Mouse (Mus musculus) testis, postnatal 14 days (tissue): Measurements from ENCODE around the gene C8a.
A peak's percentile ranks its signal among the peaks of the same experiment; 100 is the strongest.

Source experiments
- DNase-seq: peaks from one replicate; pipeline ENCODE4 v3.0.0; 2021; ENCODE audit warnings: low spot score

The C8a gene

GRCm38 (mm10) chr4:104838342-104838741, 37.9 kb downstream of the C8a start:
- DNase-seq, result no peak

- DNase-seq, result no peak
Observed at GRCm38 (mm10) chr4:104835096-104835495, 41.1 kb downstream of the C8a start.

- no peak for DNase-seq
Observed at GRCm38 (mm10) chr4:104828939-104829338, 47.3 kb downstream of the C8a start.

GRCm38 (mm10) chr4:104824381-104825077, 51.7 kb downstream of the C8a start:
- no peak for DNase-seq

GRCm38 (mm10) chr4:104823597-104824101, 52.5 kb downstream of the C8a start:
- no peak for DNase-seq

- DNase-seq, result no peak
Observed at GRCm38 (mm10) chr4:104819891-104820290, 56.3 kb downstream of the C8a start.

GRCm38 (mm10) chr4:104818986-104819385, 57.2 kb downstream of the C8a start:
- DNase-seq, result no peak

GRCm38 (mm10) chr4:104817509-104817908, 58.7 kb downstream of the C8a start:
- DNase-seq, result no peak

- no peak for DNase-seq
Observed at GRCm38 (mm10) chr4:104816519-104817232, 59.5 kb downstream of the C8a start.

GRCm38 (mm10) chr4:104813617-104814016, 62.6 kb downstream of the C8a start:
- no peak for DNase-seq

GRCm38 (mm10) chr4:104810710-104811286, 65.4 kb downstream of the C8a start:
- DNase-seq, result no peak

- no peak for DNase-seq
Observed at GRCm38 (mm10) chr4:104805414-104806257, 70.6 kb downstream of the C8a start.

GRCm38 (mm10) chr4:104804100-104804499, 72.1 kb downstream of the C8a start:
- DNase-seq, result no peak

GRCm38 (mm10) chr4:104801625-104802024, 74.6 kb downstream of the C8a start:
- DNase-seq, result no peak

- peak; percentile 29 for DNase-seq
Observed at GRCm38 (mm10) chr4:104798951-104799350, 77.2 kb downstream of the C8a start.

- DNase-seq, result no peak
Observed at GRCm38 (mm10) chr4:104792111-104792510, 84.1 kb downstream of the C8a start.

GRCm38 (mm10) chr4:104782346-104782745, 93.9 kb downstream of the C8a start:
- DNase-seq, result no peak

GRCm38 (mm10) chr4:104781441-104781840, 94.8 kb downstream of the C8a start:
- no peak for DNase-seq

- no peak for DNase-seq
Observed at GRCm38 (mm10) chr4:104779460-104779859, 96.7 kb downstream of the C8a start.

- DNase-seq, result no peak
Observed at GRCm38 (mm10) chr4:104775601-104776000, 100.6 kb downstream of the C8a start.

- DNase-seq, result no peak
Observed at GRCm38 (mm10) chr4:104770331-104770730, 105.9 kb downstream of the C8a start.

GRCm38 (mm10) chr4:104769602-104770001, 106.6 kb downstream of the C8a start:
- DNase-seq, result no peak
